Mouse (Mus musculus) lung, adult 2 months (tissue): ENCODE results near the gene Stt3b. TPM values are rescaled to one million over a fixed set of nuclear protein-coding genes. Genes with fewer than 3 reads are reported as not detected.

Source experiments
- DNase-seq: peaks from one replicate; pipeline ENCODE4 v3.0.0; 2022
- H3K4me1 ChIP-seq: fragments of 200-500 bp; 2 replicates; pipeline ENCODE4 v1.6.1; 2011; ENCODE audit warnings: low read length; ENCODE audit not compliant: control insufficient read depth, insufficient read depth
- H3K4me3 ChIP-seq: fragments of 200-500 bp; replicated peaks from 2 replicates; pipeline ENCODE3; 2011; ENCODE audit warnings: low read depth, mild to moderate bottlenecking, control low read depth, low read length; ENCODE audit errors: extremely low read depth
- CTCF ChIP-seq: fragments of 200-500 bp; IDR thresholded peaks from 2 replicates; pipeline ENCODE4 v1.5.1; 2011; ENCODE audit warnings: mild to moderate bottlenecking, low read length, control low read depth; ENCODE audit not compliant: insufficient read depth
- POLR2A ChIP-seq: fragments of 200-500 bp; IDR thresholded peaks from 2 replicates; pipeline ENCODE4 v1.6.1; 2011; ENCODE audit warnings: low read depth, mild to moderate bottlenecking, control low read depth, low read length, borderline replicate concordance; ENCODE audit errors: extremely low read depth
- WGBS: fragments of 180-500 bp; shearing (Covaris S2); methylation state at CpG from one replicate; pipeline ENCODE4 v1.1.7; 2018; 5-methylcytosine and 5-hydroxymethylcytosine counted together
- polyA plus RNA-seq: library from polyadenylated mRNA; depleted of rRNA; stranded (reverse); fragments of >200 nt; gene quantifications from 2 replicates; pipeline ENCODE4 v1.2.3, GENCODE M21; 2012

Stt3b gene
- polyA plus RNA-seq, 1 experiment: 50.4 TPM

GRCm38 (mm10) chr9:115271556-115271955 lies 38.7 kb downstream of the Stt3b start:
- no peak for DNase-seq
- H3K4me1 ChIP-seq: no peaks in the 10 kb centered on the region
- WGBS: 52% methylated on average over 3 of the region's 3 CpGs
- no peak overlapping the region for H3K4me3 ChIP-seq
- TF ChIP-seq POLR2A: no peak
- TF ChIP-seq CTCF: no peak

GRCm38 (mm10) chr9:115261896-115262295 lies 48.3 kb downstream of the Stt3b start:
- no peak overlapping the region for H3K4me3 ChIP-seq
- H3K4me1 ChIP-seq: peaks cover 6% of the 10 kb centered on the region; the same call in 1 of the 2 replicates
- no peak for DNase-seq
- WGBS: 85% methylated on average over 5 of the region's 5 CpGs
- TF ChIP-seq CTCF: no peak
- TF ChIP-seq POLR2A: no peak

GRCm38 (mm10) chr9:115261456-115261855 lies 48.8 kb downstream of the Stt3b start:
- TF ChIP-seq CTCF (no peak), POLR2A (no peak)
- DNase-seq: no peak
- Histone ChIP-seq H3K4me3 (no peak overlapping the region), H3K4me1 (peaks cover 6% of the 10 kb centered on the region; the same call in 1 of the 2 replicates)
- WGBS: 66% methylated on average over 8 of the region's 8 CpGs

- 74% methylated on average over 7 of the region's 7 CpGs for WGBS
- TF ChIP-seq CTCF (no peak), POLR2A (no peak)
These were observed 49.8 kb downstream of the Stt3b start for GRCm38 (mm10) chr9:115260464-115260863.

GRCm38 (mm10) chr9:115259866-115260265 lies 50.4 kb downstream of the Stt3b start:
- TF ChIP-seq CTCF (no peak), POLR2A (no peak)
- Histone ChIP-seq H3K4me1 (peaks cover 6% of the 10 kb centered on the region; the same call in 1 of the 2 replicates), H3K4me3 (no peak overlapping the region)
- no peak for DNase-seq
- WGBS: 84% methylated on average over 4 of the region's 4 CpGs

More at GRCm38 (mm10) chr9:115260464-115260863, 49.8 kb downstream of the Stt3b start:
- Histone ChIP-seq H3K4me3 (no peak overlapping the region), H3K4me1 (peaks cover 6% of the 10 kb centered on the region; the same call in 1 of the 2 replicates)
- no peak for DNase-seq

- DNase-seq: no peak
- H3K4me3 ChIP-seq: no peak overlapping the region
- H3K4me1 ChIP-seq: peaks cover 6% of the 10 kb centered on the region; the same call in 1 of the 2 replicates
- TF ChIP-seq CTCF: no peak
- no peak for TF ChIP-seq POLR2A
- WGBS: 73% methylated on average over 6 of the region's 6 CpGs
These were observed 52.4 kb downstream of the Stt3b start for GRCm38 (mm10) chr9:115257733-115258286.

- DNase-seq: no peak
- WGBS: 46% methylated on average over 5 of the region's 5 CpGs
- TF ChIP-seq CTCF: no peak
- no peak for TF ChIP-seq POLR2A
- H3K4me3 ChIP-seq: no peak overlapping the region
- H3K4me1 ChIP-seq: peaks cover 6% of the 10 kb centered on the region
These were observed 61.1 kb downstream of the Stt3b start for GRCm38 (mm10) chr9:115249145-115249544.

GRCm38 (mm10) chr9:115245092-115245491 lies 65.1 kb downstream of the Stt3b start:
- peaks cover 6% of the 10 kb centered on the region for H3K4me1 ChIP-seq
- WGBS: 60% methylated on average over 6 of the region's 6 CpGs
- DNase-seq: peak; percentile 47
- TF ChIP-seq CTCF: no peak
- TF ChIP-seq POLR2A: no peak
- no peak overlapping the region for H3K4me3 ChIP-seq

GRCm38 (mm10) chr9:115243630-115244029 lies 66.6 kb downstream of the Stt3b start:
- H3K4me3 ChIP-seq: no peak overlapping the region
- DNase-seq: no peak
- peaks cover 6% of the 10 kb centered on the region for H3K4me1 ChIP-seq
- WGBS: 78% methylated on average over 6 of the region's 6 CpGs
- TF ChIP-seq CTCF (no peak), POLR2A (no peak)

GRCm38 (mm10) chr9:115239861-115240260 lies 70.4 kb downstream of the Stt3b start:
- DNase-seq: no peak
- TF ChIP-seq CTCF (no peak), POLR2A (no peak)
- Histone ChIP-seq H3K4me1 (peaks cover 8% of the 10 kb centered on the region), H3K4me3 (no peak overlapping the region)
- 95% methylated on average over 5 of the region's 5 CpGs for WGBS
